Mouse (Mus musculus) intestine, embryonic 14.5 days (tissue): ENCODE measurements around the gene Hint2. TPM values are rescaled to one million over a fixed set of nuclear protein-coding genes. Genes with fewer than 3 reads are reported as not detected.

Source experiments
- microRNA-seq: library from miRNA; unstranded; fragments of <30 nt; microRNA quantifications from one replicate; pipeline ENCODE4, GENCODE M21; 2016
- polyA plus RNA-seq: library from polyadenylated mRNA; unstranded; fragments of >200 nt; fragmentation: Nextera tagmentation; extraction: Ambion mirVana; gene quantifications from 2 replicates; pipeline ENCODE4 v1.2.1, GENCODE M21; 2014

Hint2 gene
- polyA plus RNA-seq, 1 experiment from 2014 or later: 115 TPM

Small RNAs within 50 kb of the gene (microRNA-seq; reads per million reads assigned to microRNA genes)
- gene Gm25262: 0.25 reads per million

Other genes with a start within 250 kb of the Hint2 start
- gene Fam166b, start 227.3 kb downstream of the Hint2 start, polyA plus RNA-seq: 0.18 TPM in 1 of 2 replicates, not detected in the other
- 8.6 and 9.5 TPM in 2 replicates for gene Tesk1, start 214.5 kb downstream of the Hint2 start, polyA plus RNA-seq
- gene Cd72, start 201.8 kb downstream of the Hint2 start, polyA plus RNA-seq: 4.2 and 4.8 TPM in 2 replicates
- gene Sit1, start 172.7 kb downstream of the Hint2 start, polyA plus RNA-seq: not detected in 2 replicates
- 109 and 128 TPM in 2 replicates for gene Ccdc107, start 163.6 kb downstream of the Hint2 start, polyA plus RNA-seq
- 42.5 and 47.6 TPM in 2 replicates for gene Arhgef39, start 156.8 kb downstream of the Hint2 start, polyA plus RNA-seq
- gene Car9, start 149.5 kb downstream of the Hint2 start, polyA plus RNA-seq: 4.0 and 9.4 TPM in 2 replicates
- gene Tpm2, start 132.7 kb downstream of the Hint2 start, polyA plus RNA-seq: 516 and 574 TPM in 2 replicates
- 64.8 and 68.6 TPM in 2 replicates for gene Creb3, start 94.1 kb downstream of the Hint2 start, polyA plus RNA-seq
- 66.0 and 69.8 TPM in 2 replicates for gene Tln1, start 93.8 kb downstream of the Hint2 start, polyA plus RNA-seq
- 25.4 and 29.7 TPM in 2 replicates for gene Rgp1, start 77.8 kb downstream of the Hint2 start, polyA plus RNA-seq
- 13.2 and 15.5 TPM in 2 replicates for gene Gba2, start 77.6 kb downstream of the Hint2 start, polyA plus RNA-seq
- gene Msmp, start 72.0 kb downstream of the Hint2 start, polyA plus RNA-seq: 0.49 and 1.3 TPM in 2 replicates
- 11.1 and 12.1 TPM in 2 replicates for gene Npr2, start 24.5 kb downstream of the Hint2 start, polyA plus RNA-seq
- 0.74 and 1.2 TPM in 2 replicates for gene Spag8, start 2.9 kb downstream of the Hint2 start, polyA plus RNA-seq
- gene Tmem8b, start 12.5 kb upstream of the Hint2 start, polyA plus RNA-seq: 4.2 TPM in 2 replicates
- gene Fam221b, start 12.7 kb upstream of the Hint2 start, polyA plus RNA-seq: 2.9 and 3.9 TPM in 2 replicates
- not detected in 2 replicates for gene Olfr70, start 44.3 kb upstream of the Hint2 start, polyA plus RNA-seq
- not detected in 2 replicates for gene Olfr71, start 53.8 kb upstream of the Hint2 start, polyA plus RNA-seq
- 0.61 and 0.85 TPM in 2 replicates for gene Hrct1, start 70.7 kb upstream of the Hint2 start, polyA plus RNA-seq
- 0.04 TPM in 1 of 2 replicates, not detected in the other for gene Spaar, start 73.6 kb upstream of the Hint2 start, polyA plus RNA-seq
- gene Olfr159, start 114.5 kb upstream of the Hint2 start, polyA plus RNA-seq: not detected in 2 replicates
- gene Olfr156, start 167.4 kb upstream of the Hint2 start, polyA plus RNA-seq: not detected in 2 replicates
- not detected in 2 replicates for gene Olfr157, start 183.7 kb upstream of the Hint2 start, polyA plus RNA-seq
- gene Olfr155, start 195.1 kb upstream of the Hint2 start, polyA plus RNA-seq: not detected in 2 replicates
- gene Reck, start 219.1 kb upstream of the Hint2 start, polyA plus RNA-seq: 27.6 and 30.8 TPM in 2 replicates